9 mouse cellular contexts compared by ENCODE assay signal in the genomic region with DNA sequence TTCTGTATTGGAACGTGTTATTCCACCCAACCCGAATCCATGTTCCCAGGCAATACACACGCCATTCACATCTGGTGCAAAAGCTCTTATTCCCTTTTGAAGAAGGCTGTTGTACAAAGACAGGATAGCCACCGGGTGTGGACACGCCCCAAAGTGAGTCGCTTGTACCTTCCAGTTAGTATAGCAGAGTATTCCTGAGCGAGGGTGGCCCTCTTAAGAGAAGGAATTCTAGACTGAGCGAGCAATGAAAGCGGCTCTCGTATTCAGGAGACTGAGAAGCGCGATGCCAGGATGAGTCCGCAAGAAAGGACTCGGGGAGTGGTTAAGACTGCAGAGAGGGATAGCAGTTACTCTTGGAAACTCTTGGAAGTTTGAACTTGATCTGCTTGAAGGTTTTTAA. TPM values are rescaled to one million over a fixed set of nuclear protein-coding genes. Genes with fewer than 3 reads are reported as not detected.
A peak's percentile ranks its signal among the peaks of the same experiment; 100 is the strongest.
DNase-seq lines count a peak whose midpoint lies in the region; ATAC-seq and TF ChIP-seq lines count a peak whose summit lies in the region.
"Had no signal": no experiment of that assay in that cellular context is flagged by ENCODE, and none has a peak within 500 bp of the region (broad histone marks: within the 10 kb centered on the region; RNA-seq: fewer than 3 reads in every experiment).

No protein-coding gene starts in this region.

- H3K27me3 ChIP-seq in forebrain, embryonic 11.5 days (ENCODE audit: control insufficient read depth, insufficient read depth, low read length) = no peaks in the 10 kb centered on the region
- no peaks in the 10 kb centered on the region for H3K27me3 ChIP-seq in intestine, postnatal 0 days (replicated peaks; ENCODE audit: control insufficient read depth, insufficient read depth, low read length)
- H3K27me3 ChIP-seq in lung, postnatal 0 days (replicated peaks; ENCODE audit: insufficient read depth, low read length) = no peaks in the 10 kb centered on the region
- no peaks in the 10 kb centered on the region for H3K27me3 ChIP-seq in stomach, embryonic 16.5 days (ENCODE audit: control insufficient read depth, insufficient read depth, low read length)
- H3K27me3 ChIP-seq: Patski had no signal

- 3% methylated on average over 14 of the region's 14 CpGs for WGBS in forebrain, embryonic 11.5 days
- 2% methylated on average over 14 of the region's 14 CpGs for WGBS in intestine, postnatal 0 days
- 3% methylated on average over 14 of the region's 14 CpGs for WGBS in lung, postnatal 0 days
- 3% methylated on average over 14 of the region's 14 CpGs for WGBS in stomach, embryonic 16.5 days

- peaks cover 11% of the 10 kb centered on the region; the same call in 1 of the 2 replicates for H3K4me1 ChIP-seq in forebrain, embryonic 11.5 days (replicated peaks; ENCODE audit: control insufficient read depth, insufficient read depth, low read length)
- H3K4me1 ChIP-seq in intestine, postnatal 0 days (replicated peaks; ENCODE audit: control insufficient read depth, insufficient read depth, low read length) = 0 out of 2 replicates have a peak, but pooled peaks cover 6% of the 10 kb centered on the region
- peaks cover 17% of the 10 kb centered on the region for H3K4me1 ChIP-seq in lung, postnatal 0 days (ENCODE audit: insufficient read depth, low read depth, low read length)
- peaks cover 27% of the 10 kb centered on the region for H3K4me1 ChIP-seq in stomach, embryonic 16.5 days (ENCODE audit: control insufficient read depth, insufficient read depth, low read length)

- peak overlapping the region; percentile 74 for H3K4me3 ChIP-seq in forebrain, embryonic 11.5 days (ENCODE audit: low read depth, low read length)
- H3K4me3 ChIP-seq in intestine, postnatal 0 days (ENCODE audit: low read depth, low read length) = peak overlapping the region; percentile 79
- H3K4me3 ChIP-seq in lung, postnatal 0 days (ENCODE audit: low read depth, low read length) = peak overlapping the region; percentile 79; the same call in 1 of the 2 replicates
- H3K4me3 ChIP-seq in stomach, embryonic 16.5 days (replicated peaks; ENCODE audit: low read length) = peak overlapping the region; percentile 76

- no peak for ATAC-seq in forebrain, embryonic 11.5 days (replicated peaks; ENCODE audit: low FRiP score)
- no peak for ATAC-seq in intestine, postnatal 0 days
- no peak for ATAC-seq in lung, postnatal 0 days
- ATAC-seq in stomach, embryonic 16.5 days (ENCODE audit: insufficient read depth, low FRiP score) = no peak
- ATAC-seq in activated CD4-positive, CD25-positive, alpha-beta regulatory T cell, adult 4 months = no peak

- H3K9me3 ChIP-seq in forebrain, embryonic 11.5 days (ENCODE audit: control insufficient read depth, low read length) = no peaks in the 10 kb centered on the region
- no peaks in the 10 kb centered on the region for H3K9me3 ChIP-seq in intestine, postnatal 0 days (ENCODE audit: control insufficient read depth)
- H3K9me3 ChIP-seq in lung, postnatal 0 days (ENCODE audit: low read length) = no peaks in the 10 kb centered on the region
- no peaks in the 10 kb centered on the region for H3K9me3 ChIP-seq in stomach, embryonic 16.5 days (replicated peaks; ENCODE audit: control insufficient read depth, low read length)

- H3K27ac ChIP-seq in forebrain, embryonic 11.5 days (ENCODE audit: low read depth, low read length) = no peak overlapping the region
- no peak overlapping the region for H3K27ac ChIP-seq in intestine, postnatal 0 days (ENCODE audit: low read depth, low read length)
- H3K27ac ChIP-seq in lung, postnatal 0 days (ENCODE audit: low read length) = no peak overlapping the region
- 0 out of 2 replicates have a peak overlapping the region, but pooled peaks have one; percentile 84 for H3K27ac ChIP-seq in stomach, embryonic 16.5 days (ENCODE audit: low read length)

- H3K36me3 ChIP-seq in forebrain, embryonic 11.5 days (ENCODE audit: control insufficient read depth, insufficient read depth, low read length) = peaks cover 2% of the 10 kb centered on the region; the same call in 1 of the 2 replicates
- H3K36me3 ChIP-seq in intestine, postnatal 0 days (ENCODE audit: control insufficient read depth, insufficient read depth) = no peaks in the 10 kb centered on the region
- H3K36me3 ChIP-seq in lung, postnatal 0 days (ENCODE audit: insufficient read depth, low read length) = no peaks in the 10 kb centered on the region
- H3K36me3 ChIP-seq in stomach, embryonic 16.5 days (ENCODE audit: control insufficient read depth, insufficient read depth, low read length) = no peaks in the 10 kb centered on the region

- H3K4me2 ChIP-seq in forebrain, embryonic 11.5 days (ENCODE audit: low read depth, low read length, severe bottlenecking) = peak overlapping the region; percentile 57
- H3K4me2 ChIP-seq in intestine, postnatal 0 days (replicated peaks; ENCODE audit: low read depth) = peak overlapping the region; percentile 89
- H3K4me2 ChIP-seq in lung, postnatal 0 days (replicated peaks; ENCODE audit: low read depth, low read length) = peak overlapping the region; percentile 81
- H3K4me2 ChIP-seq in stomach, embryonic 16.5 days (ENCODE audit: low read depth, low read length) = peak overlapping the region; percentile 88

- DNase-seq in cerebellum, adult 11-12 months = peak; percentile 30
- no peak for DNase-seq in cerebellum, adult 11 months
- peak; percentile 27 to 32 for DNase-seq in adrenal gland, postnatal 36 days
- no peak for DNase-seq in forebrain, embryonic 11.5 days (ENCODE audit: low spot score)
- DNase-seq in lung, postnatal 0 days (ENCODE audit: low spot score) = peak; percentile 15

- TF ChIP-seq EP300 in lung, postnatal 0 days (IDR thresholded peaks at IDR 0.05) = no peak

- no peak for TF ChIP-seq CTCF in intestine, postnatal 0 days (IDR thresholded peaks at IDR 0.05; ENCODE audit: low read depth)
- no peak for TF ChIP-seq CTCF in lung, postnatal 0 days (IDR thresholded peaks at IDR 0.05)

- H3K9ac ChIP-seq in forebrain, embryonic 11.5 days (ENCODE audit: low read length) = peak overlapping the region; percentile 31; the same call in 1 of the 2 replicates
- H3K9ac ChIP-seq in intestine, postnatal 0 days (ENCODE audit: low read depth, low read length) = no peak overlapping the region
- peak overlapping the region; percentile 51; the same call in 1 of the 2 replicates for H3K9ac ChIP-seq in lung, postnatal 0 days (replicated peaks; ENCODE audit: low read depth)
- H3K9ac ChIP-seq in stomach, embryonic 16.5 days (ENCODE audit: low read length) = peak overlapping the region; percentile 72; the same call in 1 of the 2 replicates

RNA-seq across cellular contexts. Expression of gene Gxylt1, which starts 1.3 kb away (rescaled TPM):
- total RNA-seq in adrenal gland, postnatal 36 days (2021) = 10 to 100 TPM; 32.9 to 34.2 TPM
- polyA plus RNA-seq in forebrain, embryonic 11.5 days (2014; fragmentation: Nextera tagmentation; extraction: Ambion mirVana) = 19.7 and 21.7 TPM in 2 replicates
- 4.9 and 5.5 TPM in 2 replicates for polyA plus RNA-seq in intestine, postnatal 0 days (2015; fragmentation: Nextera tagmentation; extraction: Ambion mirVana)
- polyA plus RNA-seq in lung, postnatal 0 days (2015; fragmentation: Nextera tagmentation; extraction: Ambion mirVana) = 6.9 and 7.3 TPM in 2 replicates
- polyA plus RNA-seq in stomach, embryonic 16.5 days (2015; fragmentation: Nextera tagmentation; extraction: Ambion mirVana) = 10.3 and 11.5 TPM in 2 replicates
- polyA plus RNA-seq in activated CD4-positive, CD25-positive, alpha-beta regulatory T cell, adult 4 months (2017; shearing (Covaris generic)) = 1 to 10 TPM; 4.6 to 6.4 TPM

Comparison
In these comparisons a context has a peak if more than half of its experiments do, and no peak if none do; other contexts are left out.
1. DNase-seq: peak in cerebellum, adult 11-12 months (single experiment), adrenal gland, postnatal 36 days (2 of 2) and lung, postnatal 0 days (single experiment); none in cerebellum, adult 11 months (single experiment) and forebrain, embryonic 11.5 days (single experiment).
2. Peak in every context shown above with its lines, with median percentiles within 50 percentile points of each other: H3K4me2 ChIP-seq and H3K4me3 ChIP-seq.